Mouse (Mus musculus): ENCODE measurements around the gene Fthl17c. TPM values are rescaled to one million over a fixed set of nuclear protein-coding genes. Genes with fewer than 3 reads are reported as not detected.
"Not testable (repeated sequence)": the region's sequence is repeated elsewhere in the genome, so short reads cannot be mapped to it uniquely, and the experiment has no call there.

Gene Fthl17c
- total RNA-seq (2022): not detected

DNA sequence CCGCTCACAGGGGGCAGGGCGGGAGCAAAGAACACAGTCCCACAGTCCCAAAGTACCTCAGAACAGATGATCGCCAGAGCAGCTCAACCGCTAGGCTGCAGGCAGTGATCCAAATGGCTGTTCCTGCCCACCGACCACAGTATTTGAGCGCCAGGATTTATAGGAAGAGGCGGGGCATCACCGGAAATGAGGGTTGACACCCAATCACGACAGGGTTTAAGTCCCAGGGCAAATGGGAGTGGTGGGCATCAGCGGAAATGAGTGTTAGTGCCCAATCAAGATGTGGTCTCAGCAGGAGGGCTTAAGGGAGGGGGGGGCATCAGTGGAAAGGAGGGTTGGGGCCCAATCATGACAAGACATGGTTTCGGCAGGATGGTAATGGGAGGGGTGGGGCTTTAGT, at the start of gene Fthl17c:
Gene Fthl17c (minus strand): TSS at position 101 of the 400 bp plus-strand sequence.
- DNase-seq (ENCODE audit: low spot score in 2 of 2): not testable (repeated sequence)

DNA sequence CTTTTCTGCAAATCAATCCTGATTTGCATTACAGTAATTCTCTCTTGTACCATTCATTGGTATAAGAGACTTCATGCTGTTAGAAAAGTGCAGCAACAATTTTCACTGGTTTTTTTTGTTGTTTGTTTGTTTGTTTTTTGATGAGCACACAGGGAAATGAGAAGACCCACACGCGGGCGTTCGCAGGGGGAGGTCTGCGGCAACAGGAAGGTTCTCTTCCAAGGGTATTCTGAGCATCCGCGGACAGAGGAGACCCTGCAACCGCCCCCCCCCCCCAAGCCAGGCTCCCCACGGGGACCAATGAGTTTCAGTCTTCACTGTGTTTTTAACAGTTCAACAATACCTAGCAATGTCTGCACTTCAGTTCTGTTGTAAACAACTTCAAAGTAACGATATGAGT, 43.1 kb upstream of the Fthl17c start:
- DNase-seq (ENCODE audit: low spot score in 2 of 2): no peak

DNA sequence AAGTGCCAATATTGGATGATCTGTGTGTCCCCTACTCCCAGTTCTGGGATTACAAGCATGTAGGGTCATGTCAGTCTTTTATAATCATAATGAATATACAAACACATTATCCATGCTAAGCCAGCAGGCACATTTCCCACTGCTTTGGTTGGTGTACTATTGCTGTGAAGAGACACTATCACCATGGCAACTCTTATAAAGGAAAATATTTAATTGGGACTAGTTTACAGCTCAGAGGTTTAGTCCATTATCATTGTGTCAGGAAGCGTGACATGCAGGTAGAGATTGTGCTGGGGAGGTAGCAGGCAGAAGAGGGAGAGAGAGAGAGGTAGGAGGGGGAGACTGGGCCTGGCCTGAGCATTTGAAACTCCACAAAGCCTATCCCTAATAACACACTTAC, 39.7 kb upstream of the Fthl17c start:
- DNase-seq (ENCODE audit: low spot score in 2 of 2): no peak

DNA sequence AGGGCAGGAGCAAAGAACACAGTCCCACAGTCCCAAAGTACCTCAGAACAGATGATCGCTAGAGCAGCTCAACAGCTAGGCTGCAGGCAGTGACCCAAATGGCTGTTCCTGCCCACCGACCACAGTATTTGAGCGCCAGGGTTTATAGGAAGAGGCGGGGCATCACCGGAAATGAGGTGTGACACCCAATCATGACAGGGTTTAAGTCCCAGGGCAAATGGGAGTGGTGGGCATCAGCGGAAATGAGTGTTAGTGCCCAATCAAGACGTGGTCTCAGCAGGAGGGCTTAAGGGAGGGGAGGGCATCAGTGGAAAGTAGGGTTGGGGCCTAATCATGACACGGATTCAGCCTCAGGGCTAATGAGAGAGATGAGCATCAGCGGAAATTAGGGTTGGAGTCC, 10.3 kb upstream of the Fthl17c start, which contains the start of gene Fthl17d:
Gene Fthl17d (minus strand): TSS at position 101 of the 400 bp plus-strand sequence.
- not testable (repeated sequence) for DNase-seq (ENCODE audit: low spot score in 2 of 2)

DNA sequence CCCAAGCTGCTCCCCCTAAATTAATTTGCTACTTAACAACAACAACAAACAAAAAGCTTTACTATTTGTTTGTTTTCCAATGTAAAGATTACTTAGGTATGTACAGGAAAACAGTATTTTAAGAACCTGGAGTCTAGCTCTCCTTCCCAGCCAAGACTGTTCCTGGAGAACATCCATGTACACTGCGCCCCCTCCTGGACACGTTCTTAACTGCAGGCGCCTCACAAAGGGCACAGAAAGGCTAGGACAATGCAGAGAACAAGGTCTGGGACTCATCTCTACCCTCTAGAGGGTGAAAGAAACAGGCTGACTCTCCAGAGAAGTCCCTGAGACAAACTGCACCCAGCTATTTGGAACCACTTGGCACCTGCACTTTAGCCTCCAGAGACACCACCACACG, 11.7 kb downstream of the Fthl17c start:
- DNase-seq (ENCODE audit: low spot score in 2 of 2): peak in 1 of 2 experiments; percentile 9

DNA sequence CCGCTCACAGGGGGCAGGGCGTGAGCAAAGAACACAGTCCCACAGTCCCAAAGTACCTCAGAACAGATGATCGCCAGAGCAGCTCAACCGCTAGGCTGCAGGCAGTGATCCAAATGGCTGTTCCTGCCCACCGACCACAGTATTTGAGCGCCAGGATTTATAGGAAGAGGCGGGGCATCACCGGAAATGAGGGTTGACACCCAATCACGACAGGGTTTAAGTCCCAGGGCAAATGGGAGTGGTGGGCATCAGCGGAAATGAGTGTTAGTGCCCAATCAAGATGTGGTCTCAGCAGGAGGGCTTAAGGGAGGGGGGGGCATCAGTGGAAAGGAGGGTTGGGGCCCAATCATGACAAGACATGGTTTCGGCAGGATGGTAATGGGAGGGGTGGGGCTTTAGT, 13.5 kb downstream of the Fthl17c start, which contains the start of gene Fthl17b:
Gene Fthl17b (minus strand): TSS at position 101 of the 400 bp plus-strand sequence.
- DNase-seq (ENCODE audit: low spot score in 2 of 2): not testable (repeated sequence)

DNA sequence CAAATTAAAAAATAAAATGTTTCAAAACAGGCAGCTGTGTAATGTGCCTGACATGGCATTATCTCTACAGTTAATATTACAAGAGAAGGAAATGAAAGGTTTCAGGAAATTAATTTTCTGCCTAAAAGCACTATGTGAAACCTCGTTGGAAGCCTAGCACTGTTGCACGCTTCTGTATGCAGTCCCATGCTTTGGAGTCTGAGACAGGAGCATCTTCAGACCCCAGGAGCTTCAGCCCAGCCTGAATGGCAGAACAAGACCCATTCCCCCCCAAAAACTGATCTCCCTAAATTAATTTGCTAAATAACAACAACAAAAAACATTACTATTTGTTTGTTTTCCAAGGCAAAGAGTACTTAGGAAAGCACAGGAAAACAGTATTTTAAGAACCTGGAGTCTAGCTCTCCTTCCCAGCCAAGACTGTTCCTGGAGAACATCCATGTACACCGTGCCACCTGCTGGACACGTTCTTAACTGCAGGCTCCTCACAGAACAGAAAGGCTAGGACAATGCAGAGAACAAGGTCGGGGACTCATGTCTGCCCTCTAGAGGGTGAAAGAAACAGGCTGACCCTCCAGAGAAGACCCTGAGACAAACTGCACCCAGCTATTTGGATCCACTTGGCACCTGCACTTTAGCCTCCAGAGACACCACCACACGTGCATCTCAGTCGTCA, 28.1 kb downstream of the Fthl17c start:
- DNase-seq (ENCODE audit: low spot score in 2 of 2): peak; percentile 73 to 89

DNA sequence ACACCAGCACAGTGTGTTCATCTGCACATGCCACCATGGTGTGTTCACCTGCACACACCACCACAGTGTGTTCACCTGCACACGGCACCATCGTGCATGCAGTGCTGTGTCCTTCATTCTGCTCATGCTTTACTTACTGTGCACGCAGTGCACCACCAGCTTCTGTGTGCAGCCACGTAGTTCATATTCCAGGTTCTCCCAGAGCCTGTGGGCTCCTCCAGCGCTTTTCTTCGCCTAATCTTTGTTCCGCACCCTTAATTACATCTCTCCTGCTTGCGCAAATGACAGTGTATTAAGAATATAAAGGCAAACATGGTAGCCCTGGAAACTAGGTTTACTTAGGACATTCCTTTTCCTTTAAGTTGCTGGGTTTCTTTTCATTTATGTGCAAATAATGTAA, 32.3 kb downstream of the Fthl17c start:
- no peak for DNase-seq (ENCODE audit: low spot score in 2 of 2)

DNA sequence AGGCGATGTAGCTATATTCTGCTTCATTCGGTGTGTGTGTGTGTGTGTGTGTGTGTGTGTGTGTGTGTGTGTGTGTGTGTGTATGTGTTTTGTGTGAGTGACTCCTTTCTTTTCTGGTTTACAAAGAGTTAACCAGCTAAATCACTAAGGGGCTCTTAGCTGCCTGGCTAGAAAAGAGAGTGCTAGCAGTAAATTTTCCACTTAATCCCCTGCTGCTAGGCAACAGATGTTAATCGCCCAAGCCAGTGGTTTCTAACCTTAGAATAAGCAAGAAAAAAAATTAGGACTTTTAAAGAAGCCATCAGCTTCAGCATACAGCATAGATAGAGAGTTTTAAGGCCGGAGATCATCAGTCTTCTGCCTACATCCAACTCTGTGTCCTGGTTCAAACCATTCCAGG, 49.1 kb downstream of the Fthl17c start:
- no peak for DNase-seq (ENCODE audit: low spot score in 2 of 2)

Other genes starting within 250 kb of the Fthl17c start
- under 1 TPM in 1 of 4 experiments, not detected in 3; 0.78 TPM for gene Ssx9, start 228.1 kb downstream of the Fthl17c start, total RNA-seq (2022)
- not detected for gene Ssxb5, start 172.9 kb downstream of the Fthl17c start, total RNA-seq (2022)
- not detected for gene Gm6592, start 132.6 kb downstream of the Fthl17c start, total RNA-seq (2022)
- not detected for gene Gm5751, start 102.3 kb downstream of the Fthl17c start, total RNA-seq (2022)
- gene B630019K06Rik, start 84.2 kb downstream of the Fthl17c start, total RNA-seq (2022): 10 to 100 TPM; 32.7 to 36.7 (median 33.4) TPM
- not detected for gene Fthl17b, start 13.6 kb downstream of the Fthl17c start, total RNA-seq (2022)
- gene Fthl17d, start 10.2 kb upstream of the Fthl17c start, total RNA-seq (2022): not detected
- gene Fthl17e, start 56.9 kb upstream of the Fthl17c start, total RNA-seq (2022): not detected
- gene Fthl17f, start 86.5 kb upstream of the Fthl17c start, total RNA-seq (2022): not detected
- not detected for gene 4930402K13Rik, start 128.0 kb upstream of the Fthl17c start, total RNA-seq (2022)
- 1 to 10 TPM; 5.0 to 6.1 (median 5.9) TPM for gene Lancl3, start 223.3 kb upstream of the Fthl17c start, total RNA-seq (2022)